Mouse (Mus musculus) ES-E14 (cell line): ENCODE results near the gene Cic. TPM values are rescaled to one million over a fixed set of nuclear protein-coding genes. Genes with fewer than 3 reads are reported as not detected.

ENCODE experiments used
- DNase-seq: peaks from one replicate; pipeline ENCODE4 v3.0.0-alpha.2; 2013; ENCODE audit warnings: low read depth, low spot score
- H3K27ac ChIP-seq: 2 replicates; pipeline ENCODE4 v1.5.1; 2012; ENCODE audit warnings: low read depth, mild to moderate bottlenecking, low read length, moderate library complexity, mixed read lengths; ENCODE audit not compliant: poor library complexity, insufficient read depth, severe bottlenecking
- H3K36me3 ChIP-seq: 2 replicates; pipeline ENCODE4 v1.6.1; 2012; ENCODE audit warnings: mild to moderate bottlenecking, low read length, moderate library complexity, mixed read lengths; ENCODE audit not compliant: control insufficient read depth, poor library complexity, insufficient read depth, severe bottlenecking
- H3K4me1 ChIP-seq, 2 experiments: fragments of 150-350 bp in 1 of 2; sonication (generic) in 1 of 2; 2 replicates each; pipeline ENCODE4 v1.6.1; 2012; ENCODE audit warnings: low read length in 2 of 2, mild to moderate bottlenecking in 1 of 2, mixed read lengths in 1 of 2; ENCODE audit not compliant: control insufficient read depth in 2 of 2, insufficient read depth in 2 of 2, poor library complexity in 1 of 2
- H3K4me3 ChIP-seq, 2 experiments: fragments of 150-350 bp in 1 of 2; sonication (generic) in 1 of 2; 2 replicates each; pipeline ENCODE4 v1.5.1; 2012; ENCODE audit warnings: low read length in 2 of 2, low read depth in 1 of 2, mild to moderate bottlenecking in 1 of 2, mixed read lengths in 1 of 2; ENCODE audit not compliant: insufficient read depth in 1 of 2, poor library complexity in 1 of 2, severe bottlenecking in 1 of 2
- H3K9ac ChIP-seq: 2 replicates; pipeline ENCODE4 v1.6.1; 2012; ENCODE audit warnings: low read depth, mild to moderate bottlenecking, low read length, mixed read lengths; ENCODE audit not compliant: poor library complexity, insufficient read depth, severe bottlenecking
- H3K9me3 ChIP-seq: fragments of 150-350 bp; sonication (generic); 2 replicates; pipeline ENCODE4 v1.6.1; 2012; ENCODE audit warnings: low read depth, mild to moderate bottlenecking, low read length; ENCODE audit not compliant: control insufficient read depth, insufficient read depth
- CHD2 ChIP-seq: IDR thresholded peaks from 2 replicates; pipeline ENCODE4 v1.6.1; 2014; ENCODE audit warnings: mild to moderate bottlenecking, low read depth, low read length, inconsistent platforms
- HCFC1 ChIP-seq: IDR thresholded peaks from 2 replicates; pipeline ENCODE4 v1.6.1; 2012; ENCODE audit warnings: low read length, inconsistent platforms, borderline replicate concordance; ENCODE audit not compliant: insufficient read depth
- MAFK ChIP-seq: IDR thresholded peaks from 2 replicates; pipeline ENCODE4 v1.6.1; 2014; ENCODE audit warnings: mild to moderate bottlenecking, low read depth, low read length, inconsistent platforms; ENCODE audit not compliant: insufficient read depth
- ZC3H11A ChIP-seq: IDR thresholded peaks from 2 replicates; pipeline ENCODE4 v1.6.1; 2012; ENCODE audit warnings: low read depth, mild to moderate bottlenecking, inconsistent platforms, low read length, borderline replicate concordance
- ZNF384 ChIP-seq: IDR thresholded peaks from 2 replicates; pipeline ENCODE4 v1.6.1; 2012; ENCODE audit warnings: low read depth, low read length, inconsistent platforms
- in situ Hi-C, 2 experiments: fragments of 600-800 bp; cut with MboI; formaldehyde crosslinking; loops; one replicate each; pipeline ENCODE4 v1.15.1; 2025; ENCODE audit warnings: low sequenced_read_pairs in 2 of 2, inconsistent platforms in 1 of 2; ENCODE audit not compliant: unreplicated experiment in 2 of 2
- total RNA-seq: library from RNA; depleted of rRNA; stranded (reverse); fragments of 300-350 nt; gene quantifications from 2 replicates; pipeline ENCODE4 v1.2.3, GENCODE M21; 2012

The Cic gene
- total RNA-seq, 1 experiment: 72.4 TPM

DNA sequence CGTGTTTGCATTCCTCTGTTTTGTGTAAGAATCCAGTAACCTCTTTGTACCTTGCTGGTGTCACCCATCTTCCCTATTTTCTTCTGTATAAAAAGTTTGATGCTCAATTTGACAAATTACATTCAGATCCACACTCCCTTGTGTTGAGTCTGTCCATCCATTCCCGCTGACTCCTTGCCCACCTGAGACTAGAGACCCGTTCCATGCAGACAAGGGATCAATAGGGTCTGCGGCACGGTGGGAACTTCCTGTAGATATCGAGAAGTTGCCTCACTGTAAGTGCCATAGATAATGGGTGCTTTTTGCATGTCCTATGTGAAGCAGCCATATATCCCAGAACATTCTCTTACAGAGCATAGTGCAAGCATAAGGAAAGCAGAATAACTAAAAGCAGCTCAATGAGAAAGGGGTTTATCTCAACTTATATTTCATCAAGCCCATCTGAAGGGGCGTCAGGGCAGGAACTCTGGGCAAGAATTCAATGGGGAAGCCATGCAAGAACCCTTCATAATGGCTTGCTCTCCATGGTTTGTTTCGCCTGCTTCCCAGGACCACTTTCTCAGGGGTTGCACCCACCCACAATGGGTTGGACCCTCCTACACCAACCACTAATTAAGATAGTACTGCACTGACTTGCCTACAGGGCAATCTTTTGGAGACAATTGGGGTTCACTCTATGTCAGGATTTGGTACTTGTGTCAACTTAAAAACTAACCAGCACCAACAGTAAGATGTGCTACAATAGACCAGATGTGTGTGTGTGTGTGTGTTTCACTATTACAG is 1.1 kb upstream of the Cic start:
- Histone ChIP-seq H3K4me3 (peak overlapping the region; percentile 48 to 93; a peak in 3 of 4 replicates), H3K9me3 (no peaks in the 10 kb centered on the region), H3K4me1 (peaks cover 19 to 39% of the 10 kb centered on the region in 2 experiments), H3K9ac (no peak overlapping the region), H3K27ac (peak overlapping the region; percentile 54; the same call in 1 of the 2 replicates), H3K36me3 (no peaks in the 10 kb centered on the region)
- no peak for DNase-seq
- TF ChIP-seq ZC3H11A: no peak
- no peak for TF ChIP-seq HCFC1
- TF ChIP-seq CHD2: no peak
- TF ChIP-seq MAFK: no peak
- no peak for TF ChIP-seq ZNF384
- in situ Hi-C loops: no loop called here

DNA sequence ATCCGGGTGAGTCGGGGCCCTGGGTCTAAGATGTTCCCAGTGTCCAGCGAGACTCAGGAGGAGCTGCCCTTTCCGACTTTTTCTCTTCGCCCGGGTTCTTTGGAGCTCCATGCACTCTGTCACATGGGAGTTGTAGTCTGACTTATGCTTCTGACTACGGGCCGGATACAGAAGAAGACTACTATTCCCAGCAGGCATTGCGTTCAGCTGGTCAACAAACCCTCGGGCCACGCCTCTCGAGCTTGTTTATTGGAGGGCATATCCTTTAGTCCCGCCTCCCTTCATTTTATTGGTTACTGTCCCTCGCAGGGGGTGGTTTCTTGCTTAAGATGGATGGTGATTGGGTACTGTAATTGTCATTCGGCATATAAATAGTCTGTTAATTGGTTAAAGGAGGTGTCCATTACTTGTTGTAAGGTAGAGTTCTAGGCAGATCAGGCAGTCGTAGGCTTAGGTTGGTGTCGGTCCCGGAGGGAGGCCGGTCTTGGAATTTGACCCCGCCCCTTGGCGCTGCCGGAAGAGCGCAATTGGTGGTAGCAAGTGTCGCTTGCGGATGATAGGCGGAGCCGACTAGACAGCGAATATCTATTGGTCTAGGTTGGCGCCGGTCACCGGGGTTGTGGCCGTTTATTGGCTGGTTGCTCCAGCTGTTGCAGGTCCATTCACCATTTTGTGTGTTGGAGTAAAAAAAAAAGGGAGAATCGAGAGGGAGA is 403 bp downstream of the Cic start:
- DNase-seq: peak; percentile 99
- H3K9ac ChIP-seq: peak overlapping the region; percentile 94
- H3K4me3 ChIP-seq: peak overlapping the region; percentile 82 to 93
- TF ChIP-seq CHD2 (peak; percentile 98), HCFC1 (peak; percentile 97), ZNF384 (peak; percentile 90), ZC3H11A (no peak)
- H3K36me3 ChIP-seq: no peaks in the 10 kb centered on the region
- in situ Hi-C loops: no loop called here
- peaks cover 18 to 50% of the 10 kb centered on the region in 2 experiments for H3K4me1 ChIP-seq
- H3K9me3 ChIP-seq: no peaks in the 10 kb centered on the region
- H3K27ac ChIP-seq: peak overlapping the region; percentile 92

DNA sequence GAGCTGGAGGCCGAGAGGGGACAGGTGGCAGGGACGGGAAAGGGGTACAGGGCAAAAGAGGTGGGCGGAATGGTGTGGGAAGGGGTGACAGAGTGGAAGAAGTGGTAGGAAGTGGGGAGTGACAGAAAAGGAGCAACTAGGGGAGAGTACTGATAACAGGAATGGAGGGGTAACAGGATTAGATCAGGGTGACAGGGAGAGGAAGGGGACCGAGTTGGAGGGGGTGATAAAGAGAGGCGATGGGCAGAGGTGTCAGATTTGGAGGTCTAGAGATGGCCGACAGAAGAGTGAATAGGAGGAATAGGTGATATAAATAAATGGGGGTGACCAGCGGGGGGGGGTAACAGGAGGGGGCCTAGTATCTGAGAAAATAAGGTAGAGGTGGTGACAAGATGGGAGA is 1.1 kb downstream of the Cic start:
- TF ChIP-seq ZNF384 (no peak), ZC3H11A (no peak), CHD2 (no peak), HCFC1 (no peak), MAFK (no peak)
- H3K4me1 ChIP-seq: peaks cover 16 to 54% of the 10 kb centered on the region in 2 experiments

DNA sequence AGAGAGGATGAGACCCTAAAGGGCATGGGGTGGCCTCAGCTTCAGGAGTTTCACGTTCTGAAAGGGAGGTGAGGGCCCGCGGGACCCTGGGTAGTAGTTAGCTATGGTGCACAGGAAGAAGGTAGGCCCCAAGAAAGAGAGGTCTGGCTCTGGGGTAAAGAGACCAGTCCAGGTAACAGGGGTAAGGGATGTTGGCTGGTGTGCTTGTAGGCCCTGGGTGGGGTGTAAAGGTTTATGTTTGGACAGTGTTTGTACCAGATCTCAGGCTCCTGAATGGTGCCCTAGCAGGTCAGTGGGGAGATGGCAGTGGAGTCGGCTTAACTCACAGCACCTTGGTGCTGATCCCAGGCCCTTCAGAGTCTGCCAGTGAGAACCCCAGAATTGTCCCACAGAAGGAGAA is 1.5 kb downstream of the Cic start:
- Histone ChIP-seq H3K9me3 (no peaks in the 10 kb centered on the region), H3K4me3 (peak overlapping the region; percentile 77 to 82), H3K27ac (peak overlapping the region; percentile 64; the same call in 1 of the 2 replicates), H3K9ac (peak overlapping the region; percentile 80), H3K4me1 (peaks cover 14 to 53% of the 10 kb centered on the region in 2 experiments), H3K36me3 (no peaks in the 10 kb centered on the region)
- TF ChIP-seq ZC3H11A: no peak
- no peak for TF ChIP-seq HCFC1
- no peak for TF ChIP-seq MAFK
- TF ChIP-seq CHD2: no peak
- TF ChIP-seq ZNF384: no peak
- in situ Hi-C loops: no loop called here
- no peak for DNase-seq

More for the DNA sequence above, 1.1 kb downstream of the Cic start:
- DNase-seq: no peak
- Histone ChIP-seq H3K9me3 (no peaks in the 10 kb centered on the region), H3K27ac (peak overlapping the region; percentile 64; the same call in 1 of the 2 replicates), H3K4me3 (peak overlapping the region; percentile 77 to 82), H3K9ac (peak overlapping the region; percentile 80), H3K36me3 (no peaks in the 10 kb centered on the region)
- in situ Hi-C loops: no loop called here
